Mouse (Mus musculus) liver, postnatal 0 days (tissue): ENCODE measurements around the gene Gm8947. TPM values are rescaled to one million over a fixed set of nuclear protein-coding genes. Genes with fewer than 3 reads are reported as not detected.
"Not testable (repeated sequence)": the region's sequence is repeated elsewhere in the genome, so short reads cannot be mapped to it uniquely, and the experiment has no call there.

Experiments
- ATAC-seq: fragments of 200-750 bp; cut with Nextera tagmentation; 2 replicates; pipeline ENCODE4 v1.8.0; 2017; ENCODE audit warnings: mild to moderate bottlenecking, moderate library complexity
- DNase-seq: peaks from one replicate; pipeline ENCODE4 v3.0.0-alpha.2; 2016
- H3K27ac ChIP-seq: fragments of 300-500 bp; sonication (generic); 2 replicates; pipeline ENCODE4 v1.5.1; 2014; ENCODE audit warnings: antibody characterized with exemption, moderate library complexity, mild to moderate bottlenecking, low read depth
- H3K27me3 ChIP-seq: fragments of 300-500 bp; sonication (generic); 2 replicates; pipeline ENCODE4 v1.6.1; 2014; ENCODE audit warnings: low read length, control low read depth, mixed read lengths; ENCODE audit not compliant: insufficient read depth
- H3K36me3 ChIP-seq: fragments of 300-500 bp; sonication (generic); replicated peaks from 2 replicates; pipeline ENCODE4 v1.6.1; 2014; ENCODE audit warnings: mild to moderate bottlenecking, control low read depth, low read length, moderate library complexity, mixed read lengths; ENCODE audit not compliant: insufficient read depth
- H3K4me1 ChIP-seq: fragments of 300-500 bp; sonication (generic); 2 replicates; pipeline ENCODE4 v1.6.1; 2014; ENCODE audit warnings: antibody characterized with exemption, mild to moderate bottlenecking, control low read depth; ENCODE audit not compliant: insufficient read depth
- H3K4me2 ChIP-seq: fragments of 300-500 bp; sonication (generic); 2 replicates; pipeline ENCODE4 v1.6.1; 2014; ENCODE audit warnings: low read depth, mild to moderate bottlenecking, low read length, moderate library complexity, mixed read lengths
- H3K4me3 ChIP-seq: fragments of 300-500 bp; sonication (generic); 2 replicates; pipeline ENCODE4 v1.5.1; 2014; ENCODE audit warnings: low read depth, low read length
- H3K9ac ChIP-seq: fragments of 300-500 bp; sonication (generic); replicated peaks from 2 replicates; pipeline ENCODE4 v1.6.1; 2014; ENCODE audit warnings: mild to moderate bottlenecking, moderate library complexity
- H3K9me3 ChIP-seq: fragments of 300-500 bp; sonication (generic); 2 replicates; pipeline ENCODE4 v1.6.1; 2016; ENCODE audit warnings: mild to moderate bottlenecking, control low read depth, low read length, mixed read lengths
- CTCF ChIP-seq: sonication (generic); IDR thresholded peaks from 2 replicates; pipeline ENCODE4 v1.5.1; 2016; ENCODE audit warnings: antibody characterized with exemption, low read depth
- EP300 ChIP-seq: IDR thresholded peaks from 2 replicates; pipeline ENCODE4 v1.6.1; 2016; ENCODE audit warnings: antibody characterized with exemption, low read depth, mild to moderate bottlenecking
- WGBS: fragments of 180-500 bp; shearing (Covaris S2); extraction: QIAGEN DNeasy Blood & Tissue Kit; methylation state at CpG from one replicate; pipeline ENCODE4 v1.1.7; 2014; ENCODE audit not compliant: insufficient replicate concordance; 5-methylcytosine and 5-hydroxymethylcytosine counted together
- polyA plus RNA-seq: library from polyadenylated mRNA; unstranded; fragments of >200 nt; fragmentation: Nextera tagmentation; extraction: Ambion mirVana; gene quantifications from 2 replicates; pipeline ENCODE4 v1.2.1, GENCODE M21; 2015

The Gm8947 gene
- polyA plus RNA-seq = 0.28 and 0.37 TPM in 2 replicates

DNA sequence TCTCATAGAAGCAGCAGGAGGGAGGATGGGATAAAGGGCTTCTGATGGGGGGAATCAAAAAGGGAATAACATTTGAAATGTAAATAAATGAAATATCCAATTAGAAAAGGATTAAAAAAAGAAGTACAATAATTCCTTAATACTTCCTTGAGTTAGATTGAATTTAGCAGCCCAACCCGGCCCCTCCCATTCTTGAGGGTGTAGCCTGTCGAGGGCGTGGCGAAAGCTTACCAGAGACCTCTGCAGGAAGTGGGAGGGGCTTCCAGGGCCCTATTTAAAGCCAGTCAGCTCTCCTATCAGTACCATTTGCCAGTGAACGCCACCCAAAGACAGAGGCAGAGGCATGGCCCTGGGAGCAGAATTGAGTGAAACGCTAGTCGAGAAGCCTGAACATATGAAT, at the start of gene Gm8947:
Gene Gm8947 (plus strand): TSS at position 302 of the 400 bp plus-strand sequence.
- H3K36me3 ChIP-seq, H3K4me1 ChIP-seq, H3K4me3 ChIP-seq, DNase-seq, H3K27me3 ChIP-seq, H3K9me3 ChIP-seq, H3K9ac ChIP-seq, H3K4me2 ChIP-seq, H3K27ac ChIP-seq: not testable (repeated sequence)
- ATAC-seq = 0 out of 2 replicates have a peak, but pooled peaks have one; percentile 50
- no CpG with 5 or more reads among the region's 7 CpGs for WGBS

DNA sequence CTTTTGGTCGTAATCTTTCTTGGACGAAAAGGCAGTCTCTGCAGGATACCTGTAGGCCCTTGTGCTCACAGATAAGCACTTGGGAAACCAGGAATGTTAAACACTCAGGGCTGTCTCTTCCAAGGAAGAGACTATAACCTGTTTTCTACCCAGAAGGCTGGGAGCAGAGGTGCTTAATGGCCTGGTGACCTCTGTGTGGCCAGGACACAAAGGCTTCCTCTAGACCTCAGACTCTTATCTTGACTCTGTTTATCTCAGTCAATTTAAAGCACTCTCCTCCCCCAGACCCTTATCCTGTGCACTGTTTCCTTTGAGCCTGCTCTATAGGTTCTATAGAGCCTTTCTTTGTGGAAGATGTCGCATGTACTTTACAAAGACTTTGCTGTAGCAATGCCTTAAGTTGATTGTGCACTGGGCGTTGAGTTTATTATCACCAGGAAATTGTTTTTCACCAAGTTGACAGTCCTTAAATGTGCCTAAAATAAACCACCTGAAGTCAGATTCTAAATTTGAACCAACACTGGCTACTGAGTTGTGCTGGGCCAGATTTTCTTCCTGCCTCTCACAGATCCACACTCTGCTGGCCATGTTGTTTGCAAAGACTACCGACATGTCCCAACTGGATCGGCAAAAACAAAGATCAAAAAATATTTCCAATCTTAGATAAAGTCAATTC, 47.6 kb upstream of the Gm8947 start:
- H3K4me2 ChIP-seq = no peak overlapping the region
- no peaks in the 10 kb centered on the region for H3K27me3 ChIP-seq
- H3K27ac ChIP-seq = no peak overlapping the region
- H3K9ac ChIP-seq = no peak overlapping the region
- ATAC-seq = no peak
- TF ChIP-seq EP300 (no peak), CTCF (no peak)
- H3K4me3 ChIP-seq = no peak overlapping the region
- no peaks in the 10 kb centered on the region for H3K4me1 ChIP-seq
- no peak for DNase-seq
- H3K9me3 ChIP-seq = no peaks in the 10 kb centered on the region
- no peaks in the 10 kb centered on the region for H3K36me3 ChIP-seq
- 65% methylated on average over 6 of the region's 6 CpGs for WGBS

DNA sequence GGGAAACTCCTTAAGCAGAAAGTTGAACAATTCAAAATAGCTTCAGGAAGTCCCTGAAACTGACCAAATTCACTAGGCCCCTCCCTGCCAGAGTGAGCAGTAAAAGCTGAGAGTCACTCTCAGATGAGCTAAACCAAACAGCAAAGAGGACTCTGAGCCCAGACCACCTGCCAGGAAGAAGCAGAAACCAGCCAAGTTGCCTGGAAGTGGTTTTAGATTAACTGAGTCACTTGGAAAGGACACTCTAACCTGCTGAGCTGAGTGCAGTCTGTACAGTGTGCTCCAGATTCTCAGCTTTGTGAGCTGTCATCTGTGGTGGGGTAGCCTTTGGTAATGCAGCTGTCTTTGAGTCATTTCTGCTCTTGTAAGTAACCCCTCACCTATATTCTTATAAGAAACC, 44.4 kb upstream of the Gm8947 start:
- no peak for ATAC-seq
- H3K27me3 ChIP-seq = no peaks in the 10 kb centered on the region
- H3K27ac ChIP-seq = no peak overlapping the region

DNA sequence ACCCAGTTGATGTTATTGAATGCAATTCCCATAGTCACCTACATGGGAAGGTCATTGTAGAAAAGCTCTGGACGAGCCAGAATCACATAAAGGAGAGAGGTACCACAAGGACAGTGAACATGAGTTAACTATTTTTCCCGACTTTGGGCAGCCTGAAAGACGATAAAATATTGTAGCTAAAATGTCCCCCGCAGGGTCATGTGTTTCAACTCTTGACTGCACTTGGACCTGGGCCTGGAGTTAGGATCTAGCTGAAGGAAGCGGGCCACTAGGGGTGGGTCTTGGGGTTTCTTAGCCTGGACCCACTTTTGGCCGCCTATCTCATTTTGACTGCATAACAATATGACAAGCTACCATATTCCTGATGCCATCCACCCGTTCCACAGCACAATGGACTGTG, 42.0 kb upstream of the Gm8947 start:
- Histone ChIP-seq H3K4me2 (no peak overlapping the region), H3K27me3 (no peaks in the 10 kb centered on the region), H3K4me1 (no peaks in the 10 kb centered on the region; the same call in 1 of the 2 replicates), H3K9me3 (no peaks in the 10 kb centered on the region), H3K9ac (no peak overlapping the region), H3K36me3 (no peaks in the 10 kb centered on the region), H3K4me3 (no peak overlapping the region), H3K27ac (no peak overlapping the region)
- 85% methylated on average over 7 of the region's 7 CpGs for WGBS
- no peak for TF ChIP-seq EP300
- no peak for TF ChIP-seq CTCF
- DNase-seq (no peak), ATAC-seq (no peak)

More for the DNA sequence above, 44.4 kb upstream of the Gm8947 start:
- Histone ChIP-seq H3K9me3 (no peaks in the 10 kb centered on the region), H3K4me2 (no peak overlapping the region), H3K4me1 (no peaks in the 10 kb centered on the region), H3K4me3 (no peak overlapping the region), H3K36me3 (no peaks in the 10 kb centered on the region), H3K9ac (no peak overlapping the region)
- TF ChIP-seq CTCF (no peak), EP300 (no peak)
- no peak for DNase-seq

GRCm38 (mm10) chr1:151151089-151151488, 41.1 kb upstream of the Gm8947 start:
- DNase-seq (no peak), ATAC-seq (no peak)
- Histone ChIP-seq H3K9ac (no peak overlapping the region), H3K9me3 (no peaks in the 10 kb centered on the region), H3K4me2 (no peak overlapping the region), H3K36me3 (no peaks in the 10 kb centered on the region), H3K27me3 (no peaks in the 10 kb centered on the region), H3K27ac (no peak overlapping the region), H3K4me1 (no peaks in the 10 kb centered on the region; the same call in 1 of the 2 replicates), H3K4me3 (no peak overlapping the region)
- WGBS = 72% methylated on average over 2 of the region's 2 CpGs
- no peak for TF ChIP-seq EP300
- TF ChIP-seq CTCF = no peak

DNA sequence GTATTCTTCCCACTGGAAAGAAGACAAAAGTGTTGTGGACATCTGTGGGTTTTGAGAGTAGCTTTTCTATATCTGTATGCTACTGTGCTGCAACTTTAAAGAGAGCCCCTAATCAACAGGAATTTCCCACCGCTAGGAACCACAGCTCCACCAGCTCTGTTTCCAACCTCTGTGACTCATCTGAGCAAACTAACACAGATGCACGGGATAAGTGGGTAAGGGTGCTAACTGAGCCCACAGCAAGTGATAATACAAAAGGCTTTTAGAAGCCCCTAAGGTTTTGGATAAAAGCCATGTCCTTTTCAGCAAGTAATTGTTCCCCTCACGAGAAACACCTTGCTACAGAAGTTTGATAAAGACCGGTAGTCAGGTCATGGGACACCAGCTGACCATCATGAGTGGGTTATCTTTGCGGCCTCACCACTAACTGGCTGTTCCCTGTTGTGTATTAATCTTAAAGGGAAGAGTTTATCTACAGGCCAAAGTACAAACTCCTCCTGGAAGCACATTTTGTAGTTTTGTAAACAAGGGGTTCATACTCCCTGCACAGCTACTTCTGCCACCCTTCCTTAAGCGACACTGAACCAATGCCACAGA, 39.0 kb upstream of the Gm8947 start:
- Histone ChIP-seq H3K9ac (no peak overlapping the region), H3K27me3 (no peaks in the 10 kb centered on the region), H3K9me3 (no peaks in the 10 kb centered on the region), H3K4me1 (peaks cover 3% of the 10 kb centered on the region), H3K4me3 (no peak overlapping the region), H3K27ac (peak overlapping the region; percentile 46), H3K4me2 (no peak overlapping the region), H3K36me3 (no peaks in the 10 kb centered on the region)
- ATAC-seq (peak; percentile 79), DNase-seq (no peak)
- TF ChIP-seq CTCF (no peak), EP300 (no peak; the same call in 1 of the 2 replicates)
- 60% methylated on average over 6 of the region's 6 CpGs for WGBS

DNA sequence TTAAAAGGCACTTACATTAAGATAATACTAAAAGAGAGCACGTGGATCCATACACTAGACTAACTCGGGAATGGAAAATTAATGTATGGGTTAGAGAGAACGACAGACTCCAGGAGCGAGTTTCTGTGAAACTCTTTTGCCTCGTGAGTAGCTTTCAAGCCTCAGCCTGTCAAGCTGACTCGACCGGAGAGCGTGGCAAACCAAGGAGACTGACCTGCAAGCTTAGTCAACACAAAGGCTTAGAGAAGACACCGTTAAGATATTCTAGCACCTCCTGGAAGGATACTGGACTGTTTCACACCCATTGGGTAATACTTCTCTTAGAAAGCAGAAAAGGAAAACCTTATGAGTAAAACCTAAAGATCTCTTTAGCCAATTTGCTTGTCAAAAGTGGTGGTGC, 38.0 kb upstream of the Gm8947 start:
- not testable (repeated sequence) for ATAC-seq, H3K27me3 ChIP-seq
- WGBS = 86% methylated on average over 9 of the region's 9 CpGs

More for the DNA sequence above, 38.0 kb upstream of the Gm8947 start:
- not testable (repeated sequence) for H3K36me3 ChIP-seq, H3K27ac ChIP-seq, DNase-seq, H3K9me3 ChIP-seq, H3K4me2 ChIP-seq, H3K9ac ChIP-seq, H3K4me3 ChIP-seq, H3K4me1 ChIP-seq
